Mouse (Mus musculus): ENCODE results near the gene Atg16l2.

Atg16l2 gene

GRCm38 (mm10) chr7:101301881-101302456, at the start of gene Atg16l2:
Atg16l2 (minus strand) TSS chr7:101302251.
- peak; percentile 80 for DNase-seq

DNA sequence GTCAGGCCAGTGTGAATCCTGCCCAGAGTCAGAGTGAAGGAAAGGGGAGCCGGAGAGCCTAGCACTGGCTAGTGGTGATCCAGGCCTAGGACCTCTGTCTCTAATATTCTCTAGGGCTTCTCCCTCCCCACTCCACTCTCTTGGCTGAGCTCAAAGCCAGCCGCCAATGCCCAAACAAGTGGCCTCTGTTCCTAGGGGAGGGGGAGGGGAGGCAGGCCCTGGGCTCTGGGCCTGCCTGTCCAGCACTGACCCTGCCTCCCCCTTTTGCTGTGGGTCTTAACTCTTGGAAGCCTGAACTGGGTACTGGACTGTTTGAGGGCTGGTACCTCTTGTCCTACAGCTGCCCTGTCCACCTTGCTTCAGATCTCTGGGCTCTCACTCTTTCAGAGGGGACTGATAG, 47.8 kb upstream of the Atg16l2 start:
- peak; percentile 56 for DNase-seq

GRCm38 (mm10) chr7:101348312-101348711, 46.3 kb upstream of the Atg16l2 start:
- DNase-seq: no peak

- DNase-seq: peak; percentile 38
Measured at GRCm38 (mm10) chr7:101347767-101348270, 45.8 kb upstream of the Atg16l2 start, which contains the start of gene Arap1. Arap1 (plus strand) TSS chr7:101348067.

GRCm38 (mm10) chr7:101346991-101347390, 44.9 kb upstream of the Atg16l2 start:
- DNase-seq: no peak

DNA sequence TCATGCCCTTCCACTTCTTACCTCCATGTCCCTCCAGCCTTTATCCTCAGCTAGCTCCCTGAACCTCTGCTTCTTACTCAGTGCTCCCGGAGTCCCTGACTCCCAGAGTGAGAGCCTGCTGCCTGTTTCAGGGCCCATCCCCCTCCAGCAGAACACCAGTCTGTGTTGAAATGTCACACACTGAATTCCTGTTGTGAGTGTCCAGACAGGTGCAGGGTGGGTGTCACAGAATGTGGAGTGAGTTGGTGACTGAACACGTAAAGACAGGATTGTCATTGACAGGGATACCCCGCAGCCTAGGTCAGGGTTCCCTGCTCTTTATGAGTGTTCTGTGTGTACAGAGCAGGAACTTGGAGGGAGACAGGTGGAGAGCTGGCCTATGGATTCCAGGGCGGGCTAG, 42.8 kb upstream of the Atg16l2 start:
- no peak for DNase-seq

DNA sequence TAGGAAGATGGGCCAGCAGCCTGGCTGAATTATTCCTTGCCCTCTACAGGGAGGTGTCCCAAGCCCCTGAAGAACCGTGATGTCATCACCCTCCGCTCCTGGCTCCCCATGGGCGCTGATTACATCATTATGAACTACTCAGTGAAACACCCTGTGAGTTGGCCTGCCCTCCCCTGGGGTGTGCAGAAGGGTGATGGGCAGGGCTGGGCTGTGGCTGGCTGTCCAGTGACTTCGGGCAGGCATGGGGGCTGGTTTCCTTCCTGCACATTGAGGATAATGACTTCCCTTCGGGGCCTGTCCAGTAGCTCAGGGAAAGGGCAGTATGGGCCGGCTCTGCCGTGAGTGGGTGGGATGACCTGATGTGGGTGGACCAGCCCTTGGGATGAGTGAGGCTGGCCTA, 41.1 kb upstream of the Atg16l2 start:
- no peak for DNase-seq

GRCm38 (mm10) chr7:101341405-101341804, 39.4 kb upstream of the Atg16l2 start:
- DNase-seq: no peak

DNA sequence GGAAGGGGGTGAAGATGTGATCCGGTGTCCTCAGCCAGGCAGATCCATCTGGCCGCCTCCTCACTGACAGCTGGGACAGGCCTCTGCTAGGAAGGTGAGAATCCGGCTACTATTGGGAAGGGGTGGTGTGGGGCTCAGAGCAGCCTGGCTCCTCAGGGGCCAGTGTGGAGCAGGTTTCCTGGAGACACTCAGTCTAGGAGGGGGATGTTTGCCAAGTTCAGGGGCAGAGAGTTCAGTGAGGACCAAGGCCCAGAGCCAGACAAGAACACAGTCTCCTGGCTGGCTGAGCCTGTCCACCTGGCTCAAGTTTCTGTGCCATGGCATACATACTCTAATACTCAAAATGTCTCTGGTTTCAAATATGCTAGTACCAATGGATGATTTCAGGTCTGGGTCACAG, 35.4 kb upstream of the Atg16l2 start:
- no peak for DNase-seq

- no peak for DNase-seq
Measured at GRCm38 (mm10) chr7:101336686-101337085, 34.6 kb upstream of the Atg16l2 start.

- DNase-seq: no peak
Measured at GRCm38 (mm10) chr7:101335228-101335627, 33.2 kb upstream of the Atg16l2 start.

GRCm38 (mm10) chr7:101332045-101332831, 30.2 kb upstream of the Atg16l2 start:
- no peak for DNase-seq

GRCm38 (mm10) chr7:101330841-101331173, 28.8 kb upstream of the Atg16l2 start:
- no peak for DNase-seq

DNA sequence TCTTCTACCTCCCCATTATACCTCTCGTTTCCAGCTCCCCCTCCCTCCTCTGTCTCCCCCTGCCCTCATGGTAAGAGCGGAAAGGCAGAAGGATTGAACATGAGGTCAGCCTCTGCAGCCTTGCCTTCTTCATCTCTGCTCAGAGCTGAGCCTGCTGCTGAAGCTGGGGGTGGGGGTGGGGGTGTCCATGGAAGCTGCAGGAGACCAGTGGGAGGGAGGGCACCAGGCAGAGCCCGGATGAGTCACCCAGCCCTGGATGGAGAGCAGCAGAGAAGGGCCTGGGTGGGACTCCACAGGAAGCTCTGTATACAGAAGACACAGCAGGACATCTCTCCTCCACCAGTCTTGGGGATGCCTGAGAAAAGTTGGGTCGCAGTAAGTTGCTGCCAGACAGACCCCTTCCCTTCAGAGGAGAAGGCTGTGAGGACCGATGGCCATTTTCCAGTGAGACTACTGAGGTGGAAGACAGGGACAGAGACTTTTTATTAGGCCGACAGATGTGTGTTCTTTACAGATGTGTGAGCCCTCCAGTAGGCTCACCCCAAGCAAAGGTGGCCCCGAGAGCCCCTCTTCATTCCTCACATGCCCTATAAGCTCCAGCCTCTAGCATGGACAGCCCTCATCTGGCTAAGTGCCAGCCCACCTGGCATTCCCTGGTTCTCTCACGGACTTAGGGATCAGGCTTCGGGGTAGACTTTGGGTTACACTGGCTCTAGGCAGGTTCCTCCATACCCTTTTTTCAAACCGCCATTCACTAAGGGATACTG, 28.2 kb upstream of the Atg16l2 start:
- DNase-seq: no peak

- DNase-seq: no peak
Measured at GRCm38 (mm10) chr7:101329606-101330005, 27.6 kb upstream of the Atg16l2 start.

- DNase-seq: no peak
Measured at GRCm38 (mm10) chr7:101328621-101329158, 26.6 kb upstream of the Atg16l2 start.

DNA sequence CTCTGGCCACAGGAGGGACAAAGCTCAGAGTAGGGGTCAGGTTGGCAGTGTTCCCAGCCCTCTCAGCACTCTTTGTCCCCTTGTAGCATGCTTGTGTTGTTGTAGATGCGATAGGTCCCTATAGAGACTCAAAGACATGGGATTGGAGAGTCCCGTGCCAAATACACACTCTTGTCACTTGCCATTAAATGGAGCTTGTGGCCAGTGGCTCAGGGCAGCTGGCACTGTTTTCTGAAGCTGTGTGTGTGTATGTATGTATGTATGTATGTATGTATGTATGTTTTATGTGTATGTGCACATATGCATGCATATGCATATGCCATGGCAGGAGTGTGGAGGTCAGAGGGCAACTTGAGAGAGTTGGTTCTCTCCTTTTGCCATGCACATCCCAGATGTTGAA, 25.7 kb upstream of the Atg16l2 start:
- DNase-seq: no peak

DNA sequence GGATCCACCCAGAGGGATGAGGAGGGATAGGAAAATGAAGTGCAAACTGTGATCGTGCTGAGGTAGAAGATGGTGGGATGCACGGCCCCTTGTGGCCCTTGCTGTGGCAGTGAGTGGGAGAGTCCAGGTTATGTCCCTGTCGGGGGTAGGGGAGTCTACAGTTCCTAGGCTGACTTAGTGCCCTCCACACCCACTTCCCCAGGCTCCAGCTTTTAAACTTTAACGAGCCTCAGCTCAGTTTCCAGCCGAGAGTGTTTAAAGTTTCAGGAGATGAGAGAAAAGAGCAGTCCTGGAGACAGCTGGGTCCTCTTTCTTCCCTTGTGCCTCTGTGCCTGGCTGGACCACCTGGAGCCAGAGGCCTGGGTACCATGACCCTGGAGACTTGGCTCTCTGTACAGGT, 25.2 kb upstream of the Atg16l2 start:
- no peak for DNase-seq

DNA sequence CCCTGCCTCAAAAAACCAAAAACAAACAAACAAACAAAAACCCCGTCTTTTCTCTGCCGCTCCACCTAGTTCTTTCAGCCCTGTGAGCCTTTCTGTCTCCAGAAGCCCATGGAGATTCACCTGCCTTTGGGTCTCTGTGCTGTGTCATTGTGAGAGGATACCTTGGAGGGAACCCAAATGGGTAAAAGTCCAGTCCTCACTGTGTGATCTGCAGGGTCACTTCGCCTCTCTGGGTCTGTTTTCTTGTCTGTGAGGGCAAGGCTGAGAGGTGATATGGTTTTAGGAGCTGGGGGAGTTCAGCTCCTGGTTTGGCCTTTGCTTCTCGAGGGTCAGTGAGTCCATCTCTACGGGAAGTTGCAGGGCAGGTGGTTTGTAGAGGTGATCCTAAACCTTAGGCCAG, 24.0 kb upstream of the Atg16l2 start:
- DNase-seq: no peak

- DNase-seq: no peak
Measured at GRCm38 (mm10) chr7:101324142-101324962, 22.3 kb upstream of the Atg16l2 start.

- DNase-seq: no peak
Measured at GRCm38 (mm10) chr7:101323141-101323594, 21.1 kb upstream of the Atg16l2 start.

DNA sequence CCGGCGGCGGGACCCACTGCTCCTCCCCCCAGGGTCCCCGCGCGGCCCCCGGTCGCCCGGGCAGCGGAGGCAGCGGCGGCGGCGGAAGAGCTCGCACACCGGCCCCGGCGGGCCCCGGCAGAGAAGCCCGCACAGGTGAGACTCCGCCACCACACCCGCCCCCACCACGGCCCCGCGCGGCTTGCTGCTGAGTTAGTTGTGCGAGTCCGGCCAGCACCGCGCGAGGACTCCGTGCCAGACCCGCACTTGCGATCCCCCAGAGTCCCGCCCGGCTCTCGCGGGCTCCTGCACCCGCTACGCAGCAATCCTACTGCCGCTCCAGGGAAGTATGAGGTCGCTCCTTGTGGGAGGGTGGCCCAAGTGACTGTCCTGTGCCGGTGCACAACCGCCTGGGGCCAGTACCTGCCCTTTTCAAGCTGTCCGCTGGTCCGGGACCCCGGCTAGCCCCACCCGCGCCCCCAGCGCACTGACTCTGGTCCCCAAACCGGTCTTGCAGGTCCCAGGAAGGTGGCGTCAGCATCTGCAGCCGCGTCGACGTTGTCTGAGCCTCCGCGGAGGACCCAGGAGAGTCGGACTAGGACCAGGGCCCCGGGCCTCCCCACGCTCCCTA, 19.3 kb upstream of the Atg16l2 start:
- peak; percentile 43 for DNase-seq

All from right cerebral cortex, postnatal 4 days (tissue).